Mouse (Mus musculus): ENCODE measurements around the gene Ung. TPM values are rescaled to one million over a fixed set of nuclear protein-coding genes. Genes with fewer than 3 reads are reported as not detected.

Gene Ung
- polyA plus RNA-seq, 1 experiment from 2014 or later, result 44.0 TPM

GRCm38 (mm10) chr5:114119806-114120205 is 10.4 kb upstream of the Ung start:
- DNase-seq (no peak), ATAC-seq (ENCODE audit: insufficient read depth) (no peak)
- Histone ChIP-seq H3K4me2 (no peak overlapping the region), H3K9ac (no peak overlapping the region), H3K4me1 (ENCODE audit: insufficient read depth) (no peaks in the 10 kb centered on the region), H3K27me3 (ENCODE audit: insufficient read depth, low read length) (no peaks in the 10 kb centered on the region), H3K4me3 (ENCODE audit: low read depth, low read length) (no peak overlapping the region), H3K36me3 (ENCODE audit: insufficient read depth) (peaks cover 79% of the 10 kb centered on the region), H3K27ac (ENCODE audit: low read depth) (no peak overlapping the region), H3K9me3 (ENCODE audit: low read depth, low read length) (no peaks in the 10 kb centered on the region)
- 78% methylated on average over 4 of the region's 4 CpGs for WGBS
- TF ChIP-seq CTCF (IDR thresholded peaks at IDR 0.05; ENCODE audit: low read depth), result no peak

DNA sequence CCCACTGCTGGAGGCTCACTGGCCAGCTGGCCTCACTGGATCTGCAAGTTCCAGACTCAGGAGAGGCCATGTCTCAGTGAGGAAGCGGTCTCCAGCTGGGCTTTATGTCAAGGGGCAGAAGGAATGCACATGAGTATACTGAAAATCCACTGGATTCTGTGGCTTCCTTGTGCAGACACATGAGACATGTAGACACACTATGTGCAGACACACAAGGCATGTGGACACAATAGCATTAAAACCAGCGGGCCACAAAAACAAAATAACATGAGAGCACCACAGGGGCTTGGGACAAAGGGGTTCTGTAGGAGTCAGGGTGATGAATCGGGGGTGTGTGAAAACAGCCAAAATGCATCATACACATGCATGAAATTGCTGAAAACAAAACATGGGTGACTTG is 4.2 kb upstream of the Ung start:
- no peak for ATAC-seq (ENCODE audit: insufficient read depth)
- Histone ChIP-seq H3K36me3 (ENCODE audit: insufficient read depth) (peaks cover 34% of the 10 kb centered on the region), H3K4me2 (no peak overlapping the region), H3K4me3 (ENCODE audit: low read depth, low read length) (no peak overlapping the region), H3K4me1 (ENCODE audit: insufficient read depth) (no peaks in the 10 kb centered on the region), H3K9me3 (ENCODE audit: low read depth, low read length) (no peaks in the 10 kb centered on the region), H3K27me3 (ENCODE audit: insufficient read depth, low read length) (no peaks in the 10 kb centered on the region), H3K27ac (ENCODE audit: low read depth) (no peak overlapping the region), H3K9ac (no peak overlapping the region)
- 87% methylated on average over 3 of the region's 3 CpGs for WGBS
- no peak for DNase-seq
- TF ChIP-seq CTCF (IDR thresholded peaks at IDR 0.05; ENCODE audit: low read depth), result no peak

DNA sequence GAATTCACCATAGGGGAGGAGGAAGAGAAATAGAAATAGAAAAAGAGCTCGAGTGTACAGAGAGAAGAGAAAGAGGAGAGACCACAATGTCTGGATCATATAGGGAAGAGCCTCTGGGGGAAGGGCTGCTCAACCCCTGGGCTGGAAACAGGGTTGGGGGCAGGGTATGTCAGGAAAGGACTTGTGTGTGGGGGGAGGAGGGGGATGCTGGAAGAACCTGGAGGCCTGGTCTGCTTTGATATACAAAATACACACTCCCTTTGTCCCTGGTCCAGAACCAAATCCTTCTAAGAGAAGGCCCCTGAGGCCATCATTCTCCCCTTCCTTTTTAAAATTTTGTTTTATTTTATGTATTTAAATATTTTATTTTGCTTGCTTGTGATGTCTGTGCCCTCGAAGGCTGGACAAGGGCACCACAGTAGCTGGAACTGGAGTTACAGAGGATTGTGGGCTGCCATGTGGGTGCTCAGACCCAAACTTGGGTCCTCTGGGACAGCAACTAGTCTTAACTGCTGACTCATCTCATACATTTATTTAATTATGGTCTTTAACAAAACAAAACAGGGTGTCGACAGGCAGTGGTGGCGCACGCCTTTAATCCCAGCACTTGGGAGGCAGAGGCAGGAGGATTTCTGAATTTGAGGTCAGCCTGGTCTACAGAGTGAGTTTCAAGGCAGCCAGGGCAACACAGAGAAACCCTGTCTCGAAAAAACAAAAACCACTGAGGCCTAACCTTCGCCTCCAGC is 3.5 kb upstream of the Ung start:
- 86% methylated on average over 7 of the region's 7 CpGs for WGBS
- Histone ChIP-seq H3K9ac (no peak overlapping the region), H3K27ac (ENCODE audit: low read depth) (0 out of 2 replicates have a peak overlapping the region, but pooled peaks have one; percentile 88), H3K36me3 (ENCODE audit: insufficient read depth) (peaks cover 27% of the 10 kb centered on the region), H3K9me3 (ENCODE audit: low read depth, low read length) (no peaks in the 10 kb centered on the region), H3K27me3 (ENCODE audit: insufficient read depth, low read length) (no peaks in the 10 kb centered on the region), H3K4me3 (ENCODE audit: low read depth, low read length) (peak overlapping the region; percentile 51; the same call in 1 of the 2 replicates), H3K4me1 (ENCODE audit: insufficient read depth) (no peaks in the 10 kb centered on the region), H3K4me2 (peak overlapping the region; percentile 97)
- TF ChIP-seq CTCF (IDR thresholded peaks at IDR 0.05; ENCODE audit: low read depth), result no peak
- ATAC-seq (ENCODE audit: insufficient read depth) (no peak), DNase-seq (no peak)

- TF ChIP-seq CTCF (IDR thresholded peaks at IDR 0.05; ENCODE audit: low read depth), result peak; percentile 97
- H3K9me3 ChIP-seq (ENCODE audit: low read depth, low read length), result no peaks in the 10 kb centered on the region
- ATAC-seq (ENCODE audit: insufficient read depth) (peak; percentile 11; the same call in 1 of the 2 replicates), DNase-seq (peak; percentile 90)
- no peaks in the 10 kb centered on the region for H3K4me1 ChIP-seq (ENCODE audit: insufficient read depth)
- peak within 1 kb of the TSS; percentile 51 for H3K4me3 ChIP-seq (ENCODE audit: low read depth, low read length)
- H3K4me2 ChIP-seq, result peak within 1 kb of the TSS; percentile 97
- H3K27me3 ChIP-seq (ENCODE audit: insufficient read depth, low read length), result no peaks in the 10 kb centered on the region
- H3K27ac ChIP-seq (ENCODE audit: low read depth), result peak within 1 kb of the TSS; percentile 88
- H3K9ac ChIP-seq, result peak within 1 kb of the TSS; percentile 63
- under 1% methylated on average over 69 of the region's 69 CpGs for WGBS
- peaks cover 17% of the 10 kb centered on the region for H3K36me3 ChIP-seq (ENCODE audit: insufficient read depth)
Measured at GRCm38 (mm10) chr5:114127374-114128349, 2.5 kb upstream of the Ung start, which contains the start of gene Alkbh2. Gene Alkbh2 (minus strand): TSS chr5:114128218.

- Histone ChIP-seq H3K36me3 (ENCODE audit: insufficient read depth) (peaks cover 13% of the 10 kb centered on the region; the same call in 1 of the 2 replicates), H3K4me2 (peak overlapping the region; percentile 99), H3K4me1 (ENCODE audit: insufficient read depth) (no peaks in the 10 kb centered on the region), H3K27ac (ENCODE audit: low read depth) (no peak overlapping the region), H3K4me3 (ENCODE audit: low read depth, low read length) (peak overlapping the region; percentile 79), H3K9me3 (ENCODE audit: low read depth, low read length) (no peaks in the 10 kb centered on the region), H3K27me3 (ENCODE audit: insufficient read depth, low read length) (no peaks in the 10 kb centered on the region), H3K9ac (no peak overlapping the region)
- no peak for ATAC-seq (ENCODE audit: insufficient read depth)
- 75% methylated on average over 15 of the region's 15 CpGs for WGBS
- no peak for DNase-seq
- no peak for TF ChIP-seq CTCF (IDR thresholded peaks at IDR 0.05; ENCODE audit: low read depth)
Measured at GRCm38 (mm10) chr5:114129550-114130210, 506 bp upstream of the Ung start.

GRCm38 (mm10) chr5:114130698-114131520 is 723 bp downstream of the Ung start:
- Histone ChIP-seq H3K4me2 (peak overlapping the region; percentile 99), H3K36me3 (ENCODE audit: insufficient read depth) (peaks cover 20% of the 10 kb centered on the region; the same call in 1 of the 2 replicates), H3K9me3 (ENCODE audit: low read depth, low read length) (no peaks in the 10 kb centered on the region), H3K9ac (peak overlapping the region; percentile 62), H3K4me1 (ENCODE audit: insufficient read depth) (no peaks in the 10 kb centered on the region), H3K27ac (ENCODE audit: low read depth) (peak overlapping the region; percentile 63), H3K4me3 (ENCODE audit: low read depth, low read length) (peak overlapping the region; percentile 79), H3K27me3 (ENCODE audit: insufficient read depth, low read length) (no peaks in the 10 kb centered on the region)
- no peak for TF ChIP-seq CTCF (IDR thresholded peaks at IDR 0.05; ENCODE audit: low read depth)
- under 1% methylated on average over 85 of the region's 87 CpGs for WGBS
- ATAC-seq (ENCODE audit: insufficient read depth), result peak; percentile 97
- peak; percentile 95 for DNase-seq

All from lung, embryonic 14.5 days (tissue).